Mouse (Mus musculus): ENCODE measurements around the gene Cdh20. TPM values are rescaled to one million over a fixed set of nuclear protein-coding genes. Genes with fewer than 3 reads are reported as not detected.

The Cdh20 gene
- total RNA-seq (2022) = 1 to 10 TPM in 1 of 4 experiments, under 1 TPM in 3; 0.52 to 1.6 (median 0.65) TPM

GRCm38 (mm10) chr1:104768371-104769249 is at the start of gene Cdh20:
Gene Cdh20 (plus strand): TSS chr1:104768529.
- no peak for DNase-seq (ENCODE audit: low spot score)

DNA sequence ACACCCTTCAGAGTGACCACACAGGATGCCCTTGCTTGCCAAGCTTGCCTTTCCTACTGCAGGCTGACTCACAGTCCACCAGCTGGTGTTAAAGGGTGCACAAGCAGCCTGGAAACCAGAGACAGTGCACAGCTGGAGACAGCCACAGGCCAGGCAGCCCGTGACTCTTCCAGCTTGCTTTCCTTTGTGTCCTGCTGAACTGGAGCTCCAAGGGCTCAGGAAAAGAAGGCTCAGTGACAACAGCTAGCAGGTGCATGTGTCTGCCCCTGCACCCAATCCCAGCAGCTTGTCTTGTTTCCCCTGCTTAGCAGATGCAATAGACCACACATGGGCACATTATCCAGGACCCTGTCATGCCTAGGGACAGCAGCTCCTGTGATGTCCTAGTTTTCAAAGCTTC is 21.5 kb upstream of the Cdh20 start:
- DNase-seq (ENCODE audit: low spot score) = no peak

DNA sequence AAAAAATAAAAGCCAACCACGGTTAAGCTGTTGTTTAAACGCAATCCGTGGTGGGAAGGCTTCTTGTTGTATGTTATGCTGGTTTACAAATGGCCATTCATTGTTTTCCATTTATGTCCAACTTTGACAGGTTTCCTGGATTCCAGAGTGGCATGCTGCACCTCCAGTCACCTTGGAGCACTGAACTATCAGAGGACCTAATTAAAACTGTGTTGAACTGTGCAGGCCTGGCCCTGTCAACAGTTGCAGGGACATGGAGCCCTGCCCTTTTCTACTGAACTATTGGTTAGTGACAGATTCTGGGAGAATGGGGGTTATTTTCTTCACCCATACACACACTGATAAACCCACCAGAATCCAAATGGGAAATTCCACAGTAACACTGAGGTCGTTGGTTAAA is 20.9 kb upstream of the Cdh20 start:
- no peak for DNase-seq (ENCODE audit: low spot score)

GRCm38 (mm10) chr1:104754483-104754882 is 13.8 kb upstream of the Cdh20 start:
- DNase-seq (ENCODE audit: low spot score) = no peak

- no peak for DNase-seq (ENCODE audit: low spot score)
Measured at GRCm38 (mm10) chr1:104755896-104756295, 12.4 kb upstream of the Cdh20 start.

GRCm38 (mm10) chr1:104769250-104769607 is 900 bp downstream of the Cdh20 start:
- no peak for DNase-seq (ENCODE audit: low spot score)

- DNase-seq (ENCODE audit: low spot score) = no peak
Measured at GRCm38 (mm10) chr1:104771937-104772336, 3.6 kb downstream of the Cdh20 start.

- no peak for DNase-seq (ENCODE audit: low spot score)
Measured at GRCm38 (mm10) chr1:104773207-104773606, 4.9 kb downstream of the Cdh20 start.

- no peak for DNase-seq (ENCODE audit: low spot score)
Measured at GRCm38 (mm10) chr1:104793488-104793887, 25.2 kb downstream of the Cdh20 start.

DNA sequence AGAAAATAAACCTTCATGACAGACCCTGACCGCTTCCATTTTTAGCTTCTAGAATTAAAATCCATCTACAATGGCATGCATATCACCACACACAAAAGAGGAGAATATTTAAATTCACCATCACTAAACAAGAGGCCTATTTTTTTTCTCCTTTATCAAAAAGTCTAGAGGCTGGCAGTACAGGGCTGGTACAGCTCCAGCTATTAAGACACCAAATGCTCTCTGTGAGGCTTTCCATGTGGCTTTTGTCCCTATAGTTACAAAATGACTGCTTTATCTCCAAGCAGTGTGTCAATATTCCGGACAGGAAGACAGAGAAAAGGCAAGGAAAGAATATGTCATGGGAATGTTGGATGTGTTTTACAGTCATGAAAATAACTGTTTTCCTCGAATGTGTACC is 27.8 kb downstream of the Cdh20 start:
- no peak for DNase-seq (ENCODE audit: low spot score)

DNA sequence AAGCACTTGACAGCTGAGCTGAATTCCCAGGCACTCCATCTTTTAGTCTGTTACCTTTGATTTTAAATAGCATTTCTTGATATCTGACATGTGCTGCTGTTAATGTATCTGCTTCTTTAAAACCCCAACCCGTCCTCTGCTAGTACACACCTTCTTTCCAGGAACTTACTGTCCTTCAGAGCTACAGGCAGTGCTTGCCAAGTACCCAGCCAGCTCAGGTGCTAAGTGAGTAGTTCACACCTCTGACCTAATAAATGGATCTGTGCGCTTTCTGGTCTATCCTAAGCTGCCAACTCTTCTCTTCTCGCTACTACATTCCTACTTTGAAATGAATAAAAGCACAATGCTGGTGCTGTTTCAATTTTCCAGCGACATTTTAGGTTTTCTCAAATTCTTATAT is 28.8 kb downstream of the Cdh20 start:
- no peak for DNase-seq (ENCODE audit: low spot score)

DNA sequence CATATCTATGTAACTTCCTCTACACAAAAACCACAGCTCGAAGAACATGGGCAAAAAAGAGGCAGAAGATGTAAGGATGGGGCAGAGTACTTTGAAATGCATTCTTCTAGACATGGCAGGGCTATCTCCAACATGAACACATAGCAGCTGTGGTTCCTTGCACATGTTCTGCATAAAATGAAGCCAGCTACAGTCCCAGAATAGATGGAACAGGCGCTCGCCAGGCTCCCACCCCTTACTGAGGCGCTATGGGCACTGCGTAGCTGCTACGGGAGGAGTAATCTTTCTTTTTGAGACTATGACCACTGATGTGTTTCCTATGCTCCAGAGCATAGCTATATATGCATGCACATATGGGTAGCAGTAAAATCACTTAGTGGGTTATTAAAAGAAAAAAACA is 36.4 kb downstream of the Cdh20 start:
- no peak for DNase-seq (ENCODE audit: low spot score)

DNA sequence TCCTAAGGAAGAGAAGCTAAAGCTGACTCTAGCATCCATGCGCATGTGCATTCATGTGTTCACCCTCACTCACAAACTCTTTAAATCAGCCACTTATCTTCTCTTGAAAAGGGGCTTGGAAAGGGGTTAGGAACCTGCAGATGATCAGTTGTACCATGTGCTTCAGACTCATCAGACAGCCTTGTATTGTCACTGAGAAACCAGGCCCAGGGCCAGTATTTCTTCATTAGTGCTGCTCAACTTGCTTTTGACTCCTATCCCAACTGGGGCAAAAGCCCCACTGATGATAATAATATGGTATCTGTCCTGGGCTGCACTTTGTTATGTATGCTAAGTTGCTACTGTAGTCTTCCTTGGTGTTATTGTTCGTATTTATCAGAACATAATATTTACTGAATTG is 38.9 kb downstream of the Cdh20 start:
- DNase-seq (ENCODE audit: low spot score) = no peak

GRCm38 (mm10) chr1:104817510-104817909 is 49.2 kb downstream of the Cdh20 start:
- peak; percentile 30 for DNase-seq (ENCODE audit: low spot score)

DNA sequence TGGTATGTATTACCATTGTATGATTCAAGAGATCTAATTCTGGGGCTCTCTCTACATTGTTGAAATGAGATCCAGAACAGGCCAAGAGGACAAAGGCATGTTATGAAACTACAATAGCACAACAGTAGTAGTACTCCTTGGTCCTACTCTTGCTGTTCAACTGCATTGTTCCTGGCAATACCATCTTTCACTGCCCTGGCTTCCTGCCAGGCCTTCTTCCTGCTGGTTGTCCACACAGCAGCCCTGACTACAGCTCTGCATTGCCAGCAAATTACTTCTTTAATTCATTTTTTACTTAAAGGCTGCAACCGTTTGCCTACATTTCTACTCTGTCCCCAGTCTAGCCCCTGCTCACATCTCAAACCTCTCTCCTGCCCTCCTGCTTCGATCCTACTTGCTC is 59.8 kb downstream of the Cdh20 start:
- DNase-seq (ENCODE audit: low spot score) = no peak

DNA sequence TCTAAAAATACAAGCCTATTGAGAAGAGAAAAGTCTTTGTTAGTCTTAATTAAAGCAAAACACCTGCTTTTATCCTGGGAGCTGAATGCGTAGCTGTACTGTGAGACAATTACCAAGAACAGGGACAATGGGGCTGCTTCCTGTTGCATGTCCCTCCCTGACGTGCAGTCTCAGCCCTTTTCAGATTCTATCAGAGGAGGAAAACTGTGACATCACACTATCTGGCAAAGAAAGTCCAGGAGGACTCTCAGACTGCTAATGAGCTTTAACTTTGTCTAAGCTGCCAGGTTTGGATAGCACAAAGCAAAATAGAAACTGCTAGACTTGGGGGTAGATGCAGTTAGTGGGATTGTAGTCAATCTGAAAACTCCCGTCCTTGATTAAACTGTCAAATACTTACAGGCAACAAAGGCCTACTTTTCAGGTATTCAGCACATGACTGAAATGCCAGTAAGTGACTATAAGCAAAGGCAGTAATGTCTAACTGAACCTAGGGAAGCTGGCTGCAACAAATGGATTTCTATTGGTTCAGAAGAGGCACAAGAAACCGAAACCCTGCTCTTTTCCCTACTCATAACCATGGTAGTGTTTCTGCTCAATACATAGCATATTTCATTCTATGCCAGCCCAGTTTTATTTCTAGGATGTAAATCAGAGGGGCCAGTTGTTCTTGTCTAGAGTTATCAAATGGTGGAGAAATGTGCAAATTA is 70.0 kb downstream of the Cdh20 start:
- DNase-seq (ENCODE audit: low spot score) = peak; percentile 3

- no peak for DNase-seq (ENCODE audit: low spot score)
Measured at GRCm38 (mm10) chr1:104839051-104839450, 70.7 kb downstream of the Cdh20 start.

DNA sequence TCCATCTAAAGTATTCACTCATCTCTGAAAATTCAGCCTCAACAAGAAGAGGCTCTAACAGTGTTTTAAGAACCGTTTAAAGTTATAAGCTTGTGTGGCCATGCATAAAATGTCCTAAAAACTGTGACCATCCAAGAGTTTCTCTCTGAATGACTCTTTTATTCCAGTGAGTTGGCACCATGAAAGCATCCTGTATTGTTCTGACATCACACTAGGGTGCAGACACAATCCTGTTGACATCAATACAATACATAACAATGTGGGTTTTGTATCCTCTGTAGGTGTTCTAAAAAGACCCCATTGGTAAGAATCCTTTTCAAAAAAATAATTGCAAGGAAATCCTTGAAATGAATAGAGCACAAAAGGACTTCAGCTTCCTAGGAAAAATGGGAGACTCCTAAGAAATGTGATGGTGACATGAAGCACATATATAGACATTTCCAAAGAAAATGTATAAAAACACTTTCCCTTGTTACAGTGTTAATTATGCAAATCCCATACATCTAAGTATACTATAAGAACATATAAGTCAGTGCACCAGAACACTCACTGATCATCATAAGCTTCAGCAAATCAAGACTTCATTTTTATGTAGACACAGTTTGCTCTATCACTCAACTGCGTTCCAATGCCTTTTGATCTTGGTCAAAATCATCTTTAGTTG is 80.1 kb downstream of the Cdh20 start:
- DNase-seq (ENCODE audit: low spot score) = no peak

- no peak for DNase-seq (ENCODE audit: low spot score)
Measured at GRCm38 (mm10) chr1:104848920-104849272, 80.6 kb downstream of the Cdh20 start.

- no peak for DNase-seq (ENCODE audit: low spot score)
Measured at GRCm38 (mm10) chr1:104877384-104877783, 109.1 kb downstream of the Cdh20 start.

DNA sequence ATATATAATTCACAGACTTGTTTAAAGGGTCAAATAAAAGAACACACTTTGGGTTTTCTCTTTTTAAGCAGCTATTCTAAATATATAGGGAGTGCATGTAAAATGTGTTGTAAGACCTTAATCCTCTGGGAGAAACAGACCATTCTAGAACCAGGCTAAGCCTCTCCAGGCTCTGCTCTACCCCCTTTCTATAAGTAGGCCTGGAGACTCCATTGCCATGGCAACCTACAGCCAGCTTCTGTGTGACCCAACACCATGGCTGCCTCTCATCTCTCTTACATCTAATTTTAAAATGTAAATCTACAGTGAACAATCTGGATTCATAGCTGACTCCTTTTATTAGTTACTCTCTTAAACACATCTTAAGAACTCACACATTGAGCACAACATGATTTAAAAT is 133.5 kb downstream of the Cdh20 start:
- no peak for DNase-seq (ENCODE audit: low spot score)

- no peak for DNase-seq (ENCODE audit: low spot score)
Measured at GRCm38 (mm10) chr1:104903409-104903808, 135.1 kb downstream of the Cdh20 start.

- DNase-seq (ENCODE audit: low spot score) = no peak
Measured at GRCm38 (mm10) chr1:104912407-104912806, 144.1 kb downstream of the Cdh20 start.

Data from heart, adult 8-10 months (tissue).